Mouse (Mus musculus) splenic B cell, adult 2 months (primary cell): ENCODE data around the gene Gnptab.

Experiments used
- DNase-seq: peaks from one replicate; pipeline ENCODE4 v3.0.0-alpha.2; 2011; ENCODE audit warnings: low read depth, low spot score
- H3K27me3 ChIP-seq: 2 replicates; pipeline ENCODE4 v1.6.1; 2012; ENCODE audit warnings: mild to moderate bottlenecking, low read length, moderate library complexity, mixed read lengths; ENCODE audit not compliant: control insufficient read depth, poor library complexity, insufficient read depth, severe bottlenecking
- H3K36me3 ChIP-seq: 2 replicates; pipeline ENCODE4 v1.6.1; 2012; ENCODE audit warnings: mild to moderate bottlenecking, low read length, moderate library complexity, mixed read lengths; ENCODE audit not compliant: control insufficient read depth, poor library complexity, insufficient read depth, severe bottlenecking

Gnptab gene

DNA sequence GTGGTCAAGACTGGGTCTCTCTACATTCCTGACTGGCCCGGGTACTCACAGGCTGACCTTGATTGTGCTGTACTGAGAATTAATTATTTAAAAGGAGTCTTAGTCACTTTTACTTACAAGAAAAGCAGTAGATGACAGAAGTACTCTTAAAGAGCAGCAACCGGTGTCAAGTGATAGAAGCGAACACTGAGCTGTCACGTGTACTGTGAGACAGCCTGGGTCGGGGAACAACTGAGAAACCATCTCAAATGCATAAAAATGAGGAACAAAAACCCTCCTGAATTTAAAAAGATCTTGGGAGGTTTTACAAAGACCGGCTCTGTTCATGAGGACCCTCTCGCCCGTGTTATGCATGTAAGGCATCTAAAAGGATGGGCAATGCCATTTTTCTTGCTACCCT lies 113.7 kb downstream of the Gnptab start:
- Histone ChIP-seq H3K27me3 (no peaks in the 10 kb centered on the region), H3K36me3 (no peaks in the 10 kb centered on the region; the same call in 1 of the 2 replicates)
- peak; percentile 26 for DNase-seq

- H3K36me3 ChIP-seq, result no peaks in the 10 kb centered on the region; the same call in 1 of the 2 replicates
- DNase-seq, result no peak
- H3K27me3 ChIP-seq, result no peaks in the 10 kb centered on the region
Measured at GRCm38 (mm10) chr10:88494959-88495587, 116.1 kb downstream of the Gnptab start.
